Mouse (Mus musculus) olfactory bulb, adult 2 months (tissue): ENCODE results near the gene Rdh16f1.

Experiments
- CTCF ChIP-seq: fragments of 200-500 bp; IDR thresholded peaks from 2 replicates; pipeline ENCODE4 v1.5.1; 2012; ENCODE audit warnings: low read depth, mild to moderate bottlenecking, low read length, moderate library complexity; ENCODE audit not compliant: insufficient read depth
- POLR2A ChIP-seq: fragments of 200-500 bp; IDR thresholded peaks from 2 replicates; pipeline ENCODE4 v1.6.1; 2012; ENCODE audit warnings: mild to moderate bottlenecking, low read depth, low read length, moderate library complexity; ENCODE audit not compliant: insufficient read depth

GRCm38 (mm10) chr10:127750136-127750777 is 9.3 kb upstream of the Rdh16f1 start:
- TF ChIP-seq CTCF (no peak), POLR2A (no peak)
